Mouse (Mus musculus): Measurements from ENCODE around the gene Irgm1. TPM values are rescaled to one million over a fixed set of nuclear protein-coding genes. Genes with fewer than 3 reads are reported as not detected.
A peak's percentile ranks its signal among the peaks of the same experiment; 100 is the strongest.

Irgm1 gene
- total and polyA plus RNA-seq, 3 experiments = 25.7 to 58.1 (median 49.0) TPM

GRCm38 (mm10) chr11:48819614-48820307, 51.7 kb downstream of the Irgm1 start (continued):
- peak; percentile 53; the same call in 1 of the 2 replicates for TF ChIP-seq E2F4 (IDR thresholded peaks at IDR 0.05; ENCODE audit: insufficient replicate concordance, low read depth, low read length)
- TF ChIP-seq ZC3H11A (IDR thresholded peaks at IDR 0.05; ENCODE audit: low read depth, low read length) = no peak
- TF ChIP-seq SMC3 (IDR thresholded peaks at IDR 0.05; ENCODE audit: low read depth, low read length) = no peak; the same call in 1 of the 2 replicates
- no peak for TF ChIP-seq CHD1 (IDR thresholded peaks at IDR 0.05; ENCODE audit: low read depth, low read length)
- 0 out of 2 replicates have a peak, but pooled peaks have one; percentile 13 for TF ChIP-seq EP300 (IDR thresholded peaks at IDR 0.05; ENCODE audit: low read length)

GRCm38 (mm10) chr11:48818346-48818745, 53.1 kb downstream of the Irgm1 start:
- Histone ChIP-seq H3K4me2 (ENCODE audit: insufficient read depth, low read depth, poor library complexity, severe bottlenecking) (peak overlapping the region; percentile 88), H3K79me2 (replicated peaks; ENCODE audit: control insufficient read depth, extremely low read depth, insufficient read depth, poor library complexity, severe bottlenecking) (peaks cover 27% of the 10 kb centered on the region), H3K9ac (ENCODE audit: insufficient read depth, low read depth) (peak overlapping the region; percentile 88), H3K36me3 (replicated peaks in 1 of 2; ENCODE audit: control insufficient read depth in 1 of 2, insufficient read depth in 1 of 2, low read length in 1 of 2) (peaks cover 8 to 24% of the 10 kb centered on the region in 2 experiments), H3K27ac (ENCODE audit: insufficient read depth, low read depth) (no peak overlapping the region), H3K4me1 (ENCODE audit: control insufficient read depth in 1 of 2, insufficient read depth in 2 of 2) (peaks cover 9 to 67% of the 10 kb centered on the region in 2 experiments), H3K9me3 (replicated peaks; ENCODE audit: low read length) (no peaks in the 10 kb centered on the region), H3K27me3 (replicated peaks) (no peaks in the 10 kb centered on the region), H3K4me3 (replicated peaks in 1 of 3; ENCODE audit: low read depth in 2 of 3, low read length in 2 of 3, poor library complexity in 1 of 3) (peak overlapping the region; percentile 65 to 94 (median 85))
- in situ Hi-C loops (cut with MboI; ENCODE audit: low pct_ligation_motif_present, low pct_unique_long_range_greater_than_20kb, low sequenced_read_pairs) = loop anchor here (5.0 kb wide), 1 partner anchor 34 kb away; no protein-coding TSS in a partner anchor
- TF ChIP-seq NELFE (IDR thresholded peaks at IDR 0.05; ENCODE audit: low read depth, low read length) = no peak
- TF ChIP-seq ELF1 (IDR thresholded peaks at IDR 0.05; ENCODE audit: low read depth, low read length) = peak; percentile 98
- no peak for TF ChIP-seq ZKSCAN1 (IDR thresholded peaks at IDR 0.05; ENCODE audit: borderline replicate concordance, low read depth, low read length)
- TF ChIP-seq TBP (conservative IDR thresholded peaks at IDR 0.05; ENCODE audit: low read depth, low read length) = peak; percentile 100
- peak; percentile 39; the same call in 1 of the 2 replicates for TF ChIP-seq ETS1 (conservative IDR thresholded peaks at IDR 0.05; ENCODE audit: low read depth, low read length)
- TF ChIP-seq E2F4 (IDR thresholded peaks at IDR 0.05; ENCODE audit: insufficient replicate concordance, low read depth, low read length) = peak; percentile 82; the same call in 1 of the 2 replicates
- peak; percentile 97 for TF ChIP-seq MAFK (IDR thresholded peaks at IDR 0.05; ENCODE audit: insufficient replicate concordance, low read length)
- no peak for TF ChIP-seq ZC3H11A (IDR thresholded peaks at IDR 0.05; ENCODE audit: low read depth, low read length)
- peak; percentile 72 for TF ChIP-seq NRF1 (IDR thresholded peaks at IDR 0.05; ENCODE audit: low read depth, low read length)
- peak; percentile 93; the same call in 1 of the 2 replicates for TF ChIP-seq KAT2A (IDR thresholded peaks at IDR 0.05; ENCODE audit: insufficient replicate concordance, low read length)
- TF ChIP-seq MEF2A (IDR thresholded peaks at IDR 0.05; ENCODE audit: borderline replicate concordance, low read depth, low read length) = peak; percentile 68; the same call in 1 of the 2 replicates
- peak; percentile 52; the same call in 1 of the 2 replicates for TF ChIP-seq POLR2A (IDR thresholded peaks at IDR 0.05; ENCODE audit: low read depth, low read length)
- peak; percentile 73; the same call in 1 of the 2 replicates for TF ChIP-seq BHLHE40 (IDR thresholded peaks at IDR 0.05; ENCODE audit: low read depth, low read length)
- TF ChIP-seq JUND (conservative IDR thresholded peaks at IDR 0.05; ENCODE audit: low read depth, low read length) = peak; percentile 48
- dilution Hi-C loops (cut with MboI; ENCODE audit: extremely low pct_ligation_motif_present, extremely low pct_unique_long_range_greater_than_20kb, low sequenced_read_pairs) = no loop called here
- DNase-seq (ENCODE audit: extremely low read depth) = peak; percentile 98

Measured in CH12.LX (cell line).